Mouse (Mus musculus) lung, embryonic 14.5 days (tissue): ENCODE results near the gene Asb7. TPM values are rescaled to one million over a fixed set of nuclear protein-coding genes. Genes with fewer than 3 reads are reported as not detected.

Experiments
- ATAC-seq: fragments of 200-750 bp; cut with Nextera tagmentation; 2 replicates; pipeline ENCODE4 v1.8.0; 2017; ENCODE audit warnings: mild to moderate bottlenecking, moderate TSS enrichment, moderate library complexity; ENCODE audit not compliant: insufficient read depth
- DNase-seq: peaks from one replicate; pipeline ENCODE4 v3.0.0-alpha.2; 2015
- H3K27ac ChIP-seq: fragments of 300-500 bp; sonication (generic); 2 replicates; pipeline ENCODE4 v1.5.1; 2014; ENCODE audit warnings: low read depth, mild to moderate bottlenecking, moderate library complexity
- H3K27me3 ChIP-seq: fragments of 300-500 bp; sonication (generic); 2 replicates; pipeline ENCODE4 v1.6.1; 2014; ENCODE audit warnings: low read length, control low read depth; ENCODE audit not compliant: insufficient read depth
- H3K36me3 ChIP-seq: fragments of 300-500 bp; sonication (generic); 2 replicates; pipeline ENCODE4 v1.6.1; 2014; ENCODE audit warnings: control low read depth; ENCODE audit not compliant: insufficient read depth
- H3K4me1 ChIP-seq: fragments of 300-500 bp; sonication (generic); 2 replicates; pipeline ENCODE4 v1.6.1; 2014; ENCODE audit warnings: antibody characterized with exemption, control low read depth; ENCODE audit not compliant: insufficient read depth
- H3K4me2 ChIP-seq: fragments of 300-500 bp; sonication (generic); 2 replicates; pipeline ENCODE4 v1.6.1; 2014; ENCODE audit warnings: mild to moderate bottlenecking
- H3K4me3 ChIP-seq: fragments of 300-500 bp; sonication (generic); 2 replicates; pipeline ENCODE4 v1.5.1; 2014; ENCODE audit warnings: low read depth, low read length
- H3K9ac ChIP-seq: fragments of 300-500 bp; sonication (generic); 2 replicates; pipeline ENCODE4 v1.6.1; 2014
- H3K9me3 ChIP-seq: fragments of 300-500 bp; sonication (generic); 2 replicates; pipeline ENCODE4 v1.6.1; 2016; ENCODE audit warnings: low read depth, low read length, control low read depth
- CTCF ChIP-seq: IDR thresholded peaks from 2 replicates; pipeline ENCODE4 v1.5.1; 2016; ENCODE audit warnings: antibody characterized with exemption, low read depth
- WGBS: fragments of 180-500 bp; shearing (Covaris S2); extraction: QIAGEN DNeasy Blood & Tissue Kit; methylation state at CpG from one replicate; pipeline ENCODE4 v1.1.7; 2014; 5-methylcytosine and 5-hydroxymethylcytosine counted together
- polyA plus RNA-seq: library from polyadenylated mRNA; unstranded; fragments of >200 nt; fragmentation: Nextera tagmentation; extraction: Ambion mirVana; gene quantifications from 2 replicates; pipeline ENCODE4 v1.2.1, GENCODE M21; 2014

Asb7 gene
- polyA plus RNA-seq, 1 experiment from 2014 or later: 16.7 TPM

- Histone ChIP-seq H3K36me3 (0 out of 2 replicates have a peak, but pooled peaks cover 6% of the 10 kb centered on the region), H3K9ac (no peak overlapping the region), H3K4me1 (no peaks in the 10 kb centered on the region), H3K4me3 (no peak overlapping the region), H3K27ac (no peak overlapping the region), H3K9me3 (no peaks in the 10 kb centered on the region), H3K4me2 (no peak overlapping the region), H3K27me3 (no peaks in the 10 kb centered on the region)
- no peak for TF ChIP-seq CTCF
- no peak for ATAC-seq
- WGBS: 84% methylated on average over 6 of the region's 6 CpGs
- no peak for DNase-seq
These were observed 35.6 kb upstream of the Asb7 start for GRCm38 (mm10) chr7:66724954-66725353.

DNA sequence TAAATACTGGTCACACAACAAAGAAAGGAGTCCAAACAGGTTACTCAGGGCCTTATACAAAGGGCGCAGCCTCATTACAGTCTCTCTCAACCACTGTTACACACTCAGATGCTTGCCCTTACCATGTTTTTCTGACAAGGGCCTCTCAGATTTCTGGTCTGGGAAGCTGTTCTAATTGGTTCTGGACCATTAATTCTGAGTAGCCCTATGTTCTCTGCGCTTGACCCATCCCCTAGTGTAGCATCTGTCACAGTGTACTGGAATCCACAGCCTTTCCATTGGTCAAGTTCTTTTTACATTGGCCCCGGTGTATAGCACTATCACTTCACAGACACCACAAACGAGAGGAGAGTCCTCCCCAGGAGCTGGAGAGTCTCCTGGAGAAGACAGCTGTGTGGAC is 35.1 kb upstream of the Asb7 start:
- no peak for ATAC-seq
- Histone ChIP-seq H3K9me3 (no peaks in the 10 kb centered on the region), H3K27me3 (no peaks in the 10 kb centered on the region), H3K4me2 (no peak overlapping the region), H3K36me3 (0 out of 2 replicates have a peak, but pooled peaks cover 6% of the 10 kb centered on the region), H3K4me1 (no peaks in the 10 kb centered on the region), H3K9ac (no peak overlapping the region), H3K27ac (no peak overlapping the region), H3K4me3 (no peak overlapping the region)
- no peak for TF ChIP-seq CTCF
- DNase-seq: no peak
- WGBS: 87% methylated on average over 4 of the region's 4 CpGs

DNA sequence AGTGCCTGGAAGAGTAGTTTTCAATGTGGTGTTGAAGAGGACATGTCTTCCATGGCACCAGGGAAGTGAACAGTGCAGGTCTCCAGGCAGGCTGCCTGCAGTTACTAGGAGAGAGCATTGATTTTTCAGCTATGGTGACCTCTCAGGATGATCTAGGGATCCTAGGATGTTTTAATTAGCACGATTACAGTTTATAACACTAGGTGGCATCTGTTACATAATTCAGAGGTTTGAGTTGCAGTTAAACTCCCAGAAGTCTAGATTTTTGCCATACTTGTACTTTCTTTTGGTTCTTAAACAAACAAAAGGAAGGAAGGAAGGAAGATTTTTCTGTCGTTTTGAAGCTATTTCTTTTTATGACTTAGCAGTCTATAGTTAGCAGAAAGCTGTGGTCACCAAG is 21.8 kb upstream of the Asb7 start:
- H3K36me3 ChIP-seq: peaks cover 57% of the 10 kb centered on the region
- peak; percentile 76 for DNase-seq

GRCm38 (mm10) chr7:66704631-66705030 is 15.2 kb upstream of the Asb7 start:
- peaks cover 58% of the 10 kb centered on the region for H3K36me3 ChIP-seq
- DNase-seq (no peak), ATAC-seq (no peak)
- no peak for TF ChIP-seq CTCF
- H3K9me3 ChIP-seq: no peaks in the 10 kb centered on the region
- H3K27ac ChIP-seq: no peak overlapping the region
- H3K4me2 ChIP-seq: no peak overlapping the region
- H3K4me3 ChIP-seq: no peak overlapping the region
- H3K27me3 ChIP-seq: no peaks in the 10 kb centered on the region
- H3K9ac ChIP-seq: no peak overlapping the region
- 92% methylated on average over 3 of the region's 3 CpGs for WGBS
- H3K4me1 ChIP-seq: no peaks in the 10 kb centered on the region

More for the DNA sequence above, 21.8 kb upstream of the Asb7 start:
- no peak for ATAC-seq
- no peaks in the 10 kb centered on the region for H3K27me3 ChIP-seq
- no peaks in the 10 kb centered on the region for H3K4me1 ChIP-seq
- no peak overlapping the region for H3K4me2 ChIP-seq
- H3K4me3 ChIP-seq: no peak overlapping the region
- peak; percentile 57 for TF ChIP-seq CTCF
- no peaks in the 10 kb centered on the region for H3K9me3 ChIP-seq
- H3K9ac ChIP-seq: no peak overlapping the region
- H3K27ac ChIP-seq: no peak overlapping the region
- 28% methylated on average over 2 of the region's 2 CpGs for WGBS

DNA sequence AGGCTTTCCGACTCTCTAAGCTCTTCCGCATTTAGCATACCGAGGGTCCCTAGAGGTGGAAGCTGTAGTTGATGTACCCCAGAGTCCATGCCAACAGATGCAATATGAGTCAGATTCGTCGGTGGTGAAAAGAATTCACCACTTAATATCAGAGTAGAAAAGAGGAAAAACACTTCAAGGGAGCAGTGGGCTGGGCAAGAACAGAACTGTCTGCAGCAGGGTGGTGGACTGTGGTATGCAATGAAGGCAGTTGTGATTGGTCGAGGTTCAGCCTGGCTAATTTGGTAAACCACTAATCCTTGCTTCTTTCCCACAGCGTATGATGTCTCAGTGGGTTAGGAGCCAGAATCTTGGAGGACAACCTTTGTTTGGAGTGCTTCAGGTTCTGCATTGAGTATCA is 13.3 kb upstream of the Asb7 start:
- no peak overlapping the region for H3K4me3 ChIP-seq
- H3K4me2 ChIP-seq: no peak overlapping the region
- peaks cover 48% of the 10 kb centered on the region for H3K36me3 ChIP-seq
- WGBS: 84% methylated on average over 7 of the region's 7 CpGs
- no peak for TF ChIP-seq CTCF
- DNase-seq (no peak), ATAC-seq (no peak)
- H3K9ac ChIP-seq: no peak overlapping the region
- H3K4me1 ChIP-seq: no peaks in the 10 kb centered on the region
- no peaks in the 10 kb centered on the region for H3K9me3 ChIP-seq
- H3K27me3 ChIP-seq: no peaks in the 10 kb centered on the region
- H3K27ac ChIP-seq: no peak overlapping the region

DNA sequence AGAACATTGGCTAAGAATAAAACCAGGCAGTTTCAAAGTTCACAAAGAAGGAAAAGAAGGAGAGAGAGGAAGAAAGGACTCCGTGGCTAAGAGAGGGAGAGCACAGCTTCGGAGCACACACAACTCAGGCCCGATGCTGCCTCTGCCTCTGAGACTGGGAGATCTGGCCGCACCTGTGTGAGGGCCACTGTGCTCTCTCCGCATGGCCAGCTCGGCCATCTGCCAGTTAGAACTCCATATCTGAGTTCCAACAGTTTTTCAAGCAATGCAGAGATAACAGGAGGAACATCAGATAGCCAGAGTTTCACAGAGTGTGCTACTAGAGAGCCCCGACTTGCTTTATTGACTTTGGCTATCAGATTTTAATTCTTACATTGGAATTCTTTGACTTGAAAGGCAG is 5.1 kb upstream of the Asb7 start:
- WGBS: 28% methylated on average over 7 of the region's 7 CpGs
- H3K4me1 ChIP-seq: no peaks in the 10 kb centered on the region; the same call in 1 of the 2 replicates
- no peaks in the 10 kb centered on the region for H3K27me3 ChIP-seq
- no peak overlapping the region for H3K4me3 ChIP-seq
- H3K4me2 ChIP-seq: peak overlapping the region; percentile 25; the same call in 1 of the 2 replicates
- no peak for ATAC-seq
- H3K9me3 ChIP-seq: no peaks in the 10 kb centered on the region
- peak; percentile 31 for DNase-seq
- no peak for TF ChIP-seq CTCF
- H3K9ac ChIP-seq: no peak overlapping the region
- peak overlapping the region; percentile 67; the same call in 1 of the 2 replicates for H3K27ac ChIP-seq
- peaks cover 9% of the 10 kb centered on the region for H3K36me3 ChIP-seq

- ATAC-seq (peak; percentile 99), DNase-seq (peak; percentile 98)
- peak within 1 kb of the TSS; percentile 84 for H3K27ac ChIP-seq
- under 1% methylated on average over 52 of the region's 52 CpGs for WGBS
- H3K4me1 ChIP-seq: peaks cover 6% of the 10 kb centered on the region; the same call in 1 of the 2 replicates
- H3K4me2 ChIP-seq: peak within 1 kb of the TSS; percentile 83
- no peaks in the 10 kb centered on the region for H3K36me3 ChIP-seq
- TF ChIP-seq CTCF: peak; percentile 62
- H3K4me3 ChIP-seq: peak within 1 kb of the TSS; percentile 74
- no peaks in the 10 kb centered on the region for H3K27me3 ChIP-seq
- H3K9me3 ChIP-seq: no peaks in the 10 kb centered on the region
- peak within 1 kb of the TSS; percentile 74 for H3K9ac ChIP-seq
These were observed 394 bp upstream of the Asb7 start, which contains the start of gene Lins1 for GRCm38 (mm10) chr7:66689620-66690360. Lins1 (plus strand) TSS chr7:66689889.
